Mouse (Mus musculus) liver, embryonic 14.5 days (tissue): ENCODE results near the gene a. TPM values are rescaled to one million over a fixed set of nuclear protein-coding genes. Genes with fewer than 3 reads are reported as not detected.

ENCODE experiments used
- ATAC-seq: fragments of 200-750 bp; cut with Nextera tagmentation; 2 replicates; pipeline ENCODE4 v1.8.0; 2017; ENCODE audit warnings: moderate number of reproducible peaks, mild to moderate bottlenecking, moderate library complexity; ENCODE audit not compliant: insufficient read depth
- DNase-seq, 3 experiments: peaks; one replicate each; pipeline ENCODE4 v3.0.0-alpha.2; 2012 to 2013; ENCODE audit warnings: low read depth in 3 of 3, low spot score in 3 of 3
- H3K27ac ChIP-seq: fragments of 300-500 bp; sonication (generic); 2 replicates; pipeline ENCODE4 v1.5.1; 2014; ENCODE audit warnings: moderate library complexity, mild to moderate bottlenecking, control low read depth, inconsistent platforms
- H3K27me3 ChIP-seq: fragments of 300-500 bp; sonication (generic); 2 replicates; pipeline ENCODE4 v1.6.1; 2014; ENCODE audit warnings: mild to moderate bottlenecking, low read length, moderate library complexity; ENCODE audit not compliant: control insufficient read depth, insufficient read depth
- H3K36me3 ChIP-seq: fragments of 300-500 bp; sonication (generic); replicated peaks from 2 replicates; pipeline ENCODE4 v1.6.1; 2014; ENCODE audit warnings: low read depth; ENCODE audit not compliant: control insufficient read depth, insufficient read depth
- H3K4me1 ChIP-seq, 2 experiments: fragments of 200-500 bp in 1 of 2; fragments of 300-500 bp in 1 of 2; sonication (generic) in 1 of 2; replicated peaks; 2 replicates each; pipeline ENCODE4 v1.6.1; 2012 to 2014; ENCODE audit warnings: antibody characterized with exemption in 1 of 2, inconsistent platforms in 1 of 2, low read length in 1 of 2; ENCODE audit not compliant: control insufficient read depth in 2 of 2, insufficient read depth in 2 of 2
- H3K4me2 ChIP-seq: fragments of 300-500 bp; sonication (generic); 2 replicates; pipeline ENCODE4 v1.6.1; 2014; ENCODE audit warnings: low read depth, mild to moderate bottlenecking, control low read depth, moderate library complexity
- H3K4me3 ChIP-seq, 2 experiments: fragments of 200-500 bp in 1 of 2; fragments of 300-500 bp in 1 of 2; sonication (generic) in 1 of 2; 2 replicates each; pipeline ENCODE4 v1.5.1; 2012 to 2014; ENCODE audit warnings: low read depth in 2 of 2, low read length in 2 of 2, mild to moderate bottlenecking in 2 of 2, control low read depth in 1 of 2, inconsistent platforms in 1 of 2, moderate library complexity in 1 of 2; ENCODE audit not compliant: insufficient read depth in 1 of 2
- H3K9ac ChIP-seq: fragments of 300-500 bp; sonication (generic); replicated peaks from 2 replicates; pipeline ENCODE4 v1.6.1; 2014; ENCODE audit warnings: mild to moderate bottlenecking, control low read depth, moderate library complexity
- H3K9me3 ChIP-seq: fragments of 300-500 bp; sonication (generic); 2 replicates; pipeline ENCODE4 v1.6.1; 2016; ENCODE audit warnings: low read length, mixed read lengths; ENCODE audit not compliant: control insufficient read depth
- CTCF ChIP-seq: IDR thresholded peaks from 2 replicates; pipeline ENCODE4 v1.5.1; 2016; ENCODE audit warnings: antibody characterized with exemption, low read depth, control low read depth
- EP300 ChIP-seq: IDR thresholded peaks from 2 replicates; pipeline ENCODE4 v1.6.1; 2016; ENCODE audit warnings: antibody characterized with exemption, low read depth
- WGBS: fragments of 180-500 bp; shearing (Covaris S2); extraction: QIAGEN DNeasy Blood & Tissue Kit; methylation state at CpG from one replicate; pipeline ENCODE4 v1.1.7; 2014; ENCODE audit not compliant: insufficient replicate concordance; 5-methylcytosine and 5-hydroxymethylcytosine counted together
- polyA plus RNA-seq, 2 experiments: library from polyadenylated mRNA; depleted of rRNA in 1 of 2; stranded (reverse) in 1 of 2; unstranded in 1 of 2; fragments of >200 nt; fragmentation: Nextera tagmentation in 1 of 2; extraction: Ambion mirVana in 1 of 2; gene quantifications; 2 replicates each; pipeline versions ENCODE4 v1.2.1 to v1.2.3; 2012 to 2014

Gene a
- polyA plus RNA-seq, 2 experiments, result 0.25 to 0.36 TPM

DNA sequence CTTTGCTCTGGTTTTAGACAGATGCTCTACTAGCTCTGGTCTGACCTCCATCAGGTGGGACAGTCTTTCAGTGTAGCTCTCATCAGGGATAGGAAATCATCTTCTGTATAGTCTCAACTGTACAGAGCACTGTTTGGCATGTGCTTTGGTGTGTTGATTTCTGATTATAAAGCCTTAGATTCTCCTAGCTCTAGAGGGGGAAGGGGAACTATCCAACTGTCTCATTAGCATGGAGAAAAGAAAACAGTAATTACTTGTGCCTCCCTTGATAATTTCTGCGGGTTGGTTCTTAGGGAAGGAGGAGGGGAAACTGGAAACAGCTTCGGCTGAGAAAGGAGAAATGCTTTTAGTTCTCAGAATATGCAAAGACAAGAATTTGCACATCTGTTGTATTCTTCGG lies 25.9 kb downstream of the a start:
- TF ChIP-seq EP300 (no peak), CTCF (no peak)
- H3K4me1 ChIP-seq, result peaks cover 9 to 20% of the 10 kb centered on the region in 2 experiments
- ATAC-seq, result no peak
- H3K36me3 ChIP-seq, result peaks cover 7% of the 10 kb centered on the region
- H3K4me3 ChIP-seq, result no peak overlapping the region
- no peak overlapping the region for H3K4me2 ChIP-seq
- WGBS, result 59% methylated on average over 3 of the region's 3 CpGs
- DNase-seq, result no peak
- no peak overlapping the region for H3K27ac ChIP-seq
- H3K27me3 ChIP-seq, result no peaks in the 10 kb centered on the region
- H3K9me3 ChIP-seq, result no peaks in the 10 kb centered on the region
- no peak overlapping the region for H3K9ac ChIP-seq

DNA sequence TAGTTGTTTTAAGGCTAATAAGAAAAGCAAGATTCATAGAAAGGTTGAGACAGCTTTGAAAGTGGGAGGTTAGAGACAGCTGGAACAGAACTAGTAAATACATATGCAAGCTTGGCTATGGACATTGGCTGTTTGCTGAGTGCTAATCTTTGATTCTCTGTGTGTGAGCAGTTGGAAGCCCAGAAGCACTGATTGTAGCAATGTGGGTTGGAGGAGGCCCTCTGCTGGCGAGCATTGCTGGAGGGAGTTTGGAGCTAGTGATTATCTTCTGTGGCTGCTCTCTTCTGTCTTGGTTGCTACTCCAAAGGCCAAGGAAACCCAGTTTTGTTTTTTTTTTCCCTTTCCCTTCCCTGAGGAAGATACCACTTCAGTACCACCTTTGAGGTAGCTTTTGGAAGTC lies 26.6 kb downstream of the a start:
- Histone ChIP-seq H3K36me3 (peaks cover 13% of the 10 kb centered on the region), H3K9me3 (no peaks in the 10 kb centered on the region), H3K9ac (no peak overlapping the region), H3K27ac (no peak overlapping the region), H3K27me3 (no peaks in the 10 kb centered on the region), H3K4me2 (no peak overlapping the region), H3K4me3 (no peak overlapping the region), H3K4me1 (peaks cover 9 to 20% of the 10 kb centered on the region in 2 experiments)
- TF ChIP-seq EP300 (no peak), CTCF (peak; percentile 71)
- WGBS, result 7% methylated on average over 1 of the region's 1 CpGs
- DNase-seq, result no peak
- no peak for ATAC-seq

DNA sequence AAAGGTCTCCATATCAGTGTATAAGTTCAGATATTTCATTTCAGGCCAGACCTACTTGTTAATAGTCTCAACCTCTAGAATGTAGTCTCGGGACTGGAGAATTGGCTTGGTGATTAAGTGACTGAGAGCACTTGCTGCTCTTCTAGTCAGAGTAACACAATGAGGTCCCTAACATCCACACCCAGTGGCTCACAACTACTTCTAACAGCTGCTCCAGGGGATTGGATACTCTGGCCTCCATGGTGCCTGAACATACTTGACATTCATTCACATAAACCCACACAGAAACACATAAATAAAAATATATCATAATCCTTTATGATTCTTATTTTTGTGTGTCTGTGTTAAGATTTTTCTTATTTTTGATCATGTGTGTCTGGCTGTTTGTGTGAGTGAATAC lies 27.4 kb downstream of the a start:
- ATAC-seq (no peak), DNase-seq (no peak)
- Histone ChIP-seq H3K27me3 (no peaks in the 10 kb centered on the region), H3K9me3 (no peaks in the 10 kb centered on the region), H3K4me1 (peaks cover 9 to 20% of the 10 kb centered on the region in 2 experiments), H3K27ac (no peak overlapping the region), H3K36me3 (peaks cover 13% of the 10 kb centered on the region), H3K4me2 (no peak overlapping the region), H3K9ac (no peak overlapping the region), H3K4me3 (no peak overlapping the region)
- TF ChIP-seq EP300 (no peak), CTCF (no peak)
- 65% methylated on average over 1 of the region's 1 CpGs for WGBS

DNA sequence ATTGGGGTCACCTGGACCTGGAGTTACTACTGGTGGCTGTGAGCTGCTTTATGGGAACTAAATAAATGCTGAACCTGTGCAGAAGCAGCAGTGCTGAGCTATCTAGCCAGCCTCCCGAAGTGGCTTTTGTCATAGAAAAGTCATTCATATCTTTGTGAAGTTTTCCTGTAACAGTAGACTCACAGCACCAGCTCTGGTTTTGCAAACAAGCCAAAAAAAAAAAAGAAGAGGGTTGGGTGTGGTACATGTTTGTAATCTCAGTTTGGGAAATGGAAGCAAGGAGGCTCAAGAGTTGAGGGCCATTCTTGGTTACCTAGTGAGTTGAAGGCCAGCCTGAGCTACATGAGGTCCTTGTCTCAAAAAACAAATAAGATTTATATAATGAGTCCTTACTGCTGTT lies 29.1 kb downstream of the a start:
- peaks cover 13% of the 10 kb centered on the region for H3K36me3 ChIP-seq
- H3K27me3 ChIP-seq, result no peaks in the 10 kb centered on the region
- ATAC-seq, result no peak
- H3K4me2 ChIP-seq, result no peak overlapping the region
- H3K4me1 ChIP-seq, result peaks cover 9 to 20% of the 10 kb centered on the region in 2 experiments
- no peaks in the 10 kb centered on the region for H3K9me3 ChIP-seq
- no peak overlapping the region for H3K4me3 ChIP-seq
- no peak overlapping the region for H3K9ac ChIP-seq
- WGBS, result 32% methylated on average over 1 of the region's 1 CpGs
- DNase-seq, result no peak
- TF ChIP-seq CTCF, result no peak
- TF ChIP-seq EP300, result no peak
- H3K27ac ChIP-seq, result no peak overlapping the region

DNA sequence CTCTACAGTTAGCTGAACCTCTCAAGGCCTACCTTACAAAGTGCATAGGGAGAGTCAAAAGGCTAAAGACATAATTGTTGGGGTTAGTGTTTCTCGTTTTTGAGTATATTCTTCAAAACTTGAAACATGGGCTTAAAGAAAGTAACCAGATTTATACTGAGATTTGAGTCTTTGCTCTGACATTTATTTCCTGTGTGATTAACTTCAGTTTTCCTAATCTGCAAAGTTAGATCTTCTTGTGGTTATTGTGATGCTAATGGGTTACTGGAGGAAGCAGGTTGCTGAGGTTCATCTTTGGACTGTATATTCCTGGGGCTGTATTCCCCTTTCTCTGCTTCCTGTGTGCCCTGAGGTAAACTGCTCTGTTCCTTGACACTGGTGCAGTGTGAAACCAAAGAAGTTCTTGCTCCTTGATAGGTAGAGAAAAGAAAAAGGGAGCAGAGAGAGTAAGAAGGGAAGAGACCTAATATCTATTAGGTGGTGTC lies 34.9 kb downstream of the a start:
- no peak overlapping the region for H3K9ac ChIP-seq

More for the DNA sequence above, 34.9 kb downstream of the a start:
- Histone ChIP-seq H3K4me1 (peaks cover 6% of the 10 kb centered on the region in 2 experiments; a peak in 3 of 4 replicates), H3K4me2 (no peak overlapping the region), H3K4me3 (no peak overlapping the region), H3K36me3 (peaks cover 17% of the 10 kb centered on the region), H3K27ac (no peak overlapping the region), H3K27me3 (no peaks in the 10 kb centered on the region), H3K9me3 (no peaks in the 10 kb centered on the region)
- TF ChIP-seq EP300 (no peak), CTCF (no peak)
- no peak for ATAC-seq
- DNase-seq, result no peak
- 59% methylated on average over 1 of the region's 1 CpGs for WGBS
